Mouse (Mus musculus) G1E (cell line): ENCODE measurements around the gene Akap13.

ENCODE experiments used
- CTCF ChIP-seq: IDR thresholded peaks from 2 replicates; pipeline ENCODE4 v1.5.1; 2012; ENCODE audit warnings: low read depth, low read length, inconsistent platforms, mixed read lengths
- TAL1 ChIP-seq: conservative IDR thresholded peaks from 2 replicates; pipeline ENCODE4 v1.6.1; 2012; ENCODE audit warnings: low read depth, low read length, inconsistent platforms, mixed read lengths

- TF ChIP-seq CTCF (no peak), TAL1 (no peak)
These were observed 193.6 kb downstream of the Akap13 start for GRCm38 (mm10) chr7:75648961-75649360.
